Mouse (Mus musculus) forebrain, embryonic 13.5 days (tissue): ENCODE results near the gene Gabra6. TPM values are rescaled to one million over a fixed set of nuclear protein-coding genes. Genes with fewer than 3 reads are reported as not detected.
A peak's percentile ranks its signal among the peaks of the same experiment; 100 is the strongest.

ENCODE experiments used
- ATAC-seq: fragments of 200-750 bp; cut with Nextera tagmentation; 2 replicates; pipeline ENCODE4 v1.8.0; 2017
- H3K27ac ChIP-seq: fragments of 300-500 bp; sonication (generic); 2 replicates; pipeline ENCODE4 v1.5.1; 2015; ENCODE audit warnings: inconsistent platforms, mild to moderate bottlenecking, moderate library complexity
- H3K27me3 ChIP-seq: fragments of 300-500 bp; sonication (generic); 2 replicates; pipeline ENCODE4 v1.6.1; 2015; ENCODE audit warnings: mild to moderate bottlenecking, inconsistent platforms
- H3K36me3 ChIP-seq: fragments of 300-500 bp; sonication (generic); 2 replicates; pipeline ENCODE4 v1.6.1; 2015; ENCODE audit warnings: mild to moderate bottlenecking, inconsistent platforms; ENCODE audit not compliant: poor library complexity, severe bottlenecking
- H3K4me1 ChIP-seq: fragments of 300-500 bp; sonication (generic); 2 replicates; pipeline ENCODE4 v1.6.1; 2015; ENCODE audit warnings: inconsistent platforms
- H3K4me2 ChIP-seq: fragments of 300-500 bp; sonication (generic); 2 replicates; pipeline ENCODE4 v1.6.1; 2015; ENCODE audit warnings: inconsistent platforms, mild to moderate bottlenecking, moderate library complexity
- H3K4me3 ChIP-seq: fragments of 300-500 bp; sonication (generic); 2 replicates; pipeline ENCODE4 v1.5.1; 2015; ENCODE audit warnings: mild to moderate bottlenecking, inconsistent platforms
- H3K9ac ChIP-seq: fragments of 300-500 bp; sonication (generic); 2 replicates; pipeline ENCODE4 v1.6.1; 2015; ENCODE audit warnings: mild to moderate bottlenecking, inconsistent platforms
- H3K9me3 ChIP-seq: fragments of 300-500 bp; sonication (generic); replicated peaks from 2 replicates; pipeline ENCODE4 v1.6.1; 2016; ENCODE audit warnings: inconsistent platforms
- WGBS: fragments of 180-500 bp; shearing (Covaris S2); methylation state at CpG from one replicate; pipeline ENCODE4 v1.1.7; 2015; 5-methylcytosine and 5-hydroxymethylcytosine counted together
- polyA plus RNA-seq: library from polyadenylated mRNA; unstranded; fragments of >200 nt; fragmentation: Nextera tagmentation; extraction: Ambion mirVana; gene quantifications from 2 replicates; pipeline ENCODE4 v1.2.1, GENCODE M21; 2015

Gene Gabra6
- not detected in 2 replicates for polyA plus RNA-seq

- Histone ChIP-seq H3K4me2 (no peak within 1 kb of the TSS), H3K9me3 (no peaks in the 10 kb centered on the region), H3K36me3 (no peaks in the 10 kb centered on the region), H3K4me3 (no peak within 1 kb of the TSS), H3K4me1 (no peaks in the 10 kb centered on the region), H3K9ac (no peak within 1 kb of the TSS), H3K27ac (no peak within 1 kb of the TSS), H3K27me3 (no peaks in the 10 kb centered on the region)
- 61% methylated on average over 5 of the region's 5 CpGs for WGBS
- no peak for ATAC-seq
Measured at GRCm38 (mm10) chr11:42320882-42321281, at the start of gene Gabra6. Gene Gabra6 (minus strand): TSS chr11:42321072.

- H3K4me3 ChIP-seq: no peak overlapping the region
- no peak overlapping the region for H3K27ac ChIP-seq
- H3K27me3 ChIP-seq: no peaks in the 10 kb centered on the region
- WGBS: 85% methylated on average over 7 of the region's 7 CpGs
- ATAC-seq: no peak
- no peak overlapping the region for H3K4me2 ChIP-seq
- H3K9ac ChIP-seq: no peak overlapping the region
- no peaks in the 10 kb centered on the region for H3K9me3 ChIP-seq
- H3K4me1 ChIP-seq: no peaks in the 10 kb centered on the region
- H3K36me3 ChIP-seq: no peaks in the 10 kb centered on the region
Measured at GRCm38 (mm10) chr11:42365544-42365943, 44.7 kb upstream of the Gabra6 start.

DNA sequence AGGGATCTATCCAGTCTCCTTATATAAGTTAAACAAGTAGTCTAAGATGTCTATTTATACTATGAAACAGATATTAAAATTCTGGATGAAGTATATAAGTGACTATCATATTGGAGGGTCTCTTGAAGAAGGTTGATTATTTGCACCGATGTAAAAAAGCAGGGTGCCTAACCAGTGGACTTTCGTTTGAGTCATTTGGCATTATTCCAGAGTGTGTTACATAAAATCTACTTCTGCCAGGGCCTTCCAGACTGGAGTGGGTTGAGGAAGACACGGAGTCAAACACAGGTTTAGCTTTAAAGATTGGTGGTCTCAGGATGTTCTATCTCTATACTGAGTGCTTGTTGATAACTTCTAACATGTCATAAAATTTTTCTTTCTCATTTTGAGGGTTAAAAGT lies 11.2 kb upstream of the Gabra6 start:
- H3K36me3 ChIP-seq: no peaks in the 10 kb centered on the region
- no peak overlapping the region for H3K4me3 ChIP-seq
- no peaks in the 10 kb centered on the region for H3K27me3 ChIP-seq
- ATAC-seq: no peak
- no peak overlapping the region for H3K27ac ChIP-seq
- H3K9ac ChIP-seq: no peak overlapping the region
- H3K4me1 ChIP-seq: no peaks in the 10 kb centered on the region
- WGBS: 86% methylated on average over 3 of the region's 3 CpGs
- no peak overlapping the region for H3K4me2 ChIP-seq
- no peaks in the 10 kb centered on the region for H3K9me3 ChIP-seq

DNA sequence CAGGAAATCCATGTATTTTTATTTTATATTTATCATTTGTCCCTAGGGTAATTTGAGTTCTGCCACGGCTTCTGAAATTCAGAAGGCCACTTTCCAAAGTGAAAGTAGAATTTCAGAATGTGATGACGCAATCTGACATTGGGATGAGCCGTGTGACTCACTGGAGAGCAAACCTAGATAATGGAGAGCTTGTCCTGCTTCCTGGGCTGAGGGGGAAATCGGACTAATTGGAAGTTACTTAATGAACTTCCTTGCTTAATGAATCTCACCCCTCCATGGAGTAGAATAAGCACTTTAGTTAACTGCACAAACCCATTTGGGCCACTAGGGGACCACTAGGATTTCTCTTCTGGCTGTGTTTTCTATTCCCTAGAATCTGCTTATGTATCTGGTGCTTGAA lies 5.4 kb upstream of the Gabra6 start:
- Histone ChIP-seq H3K4me2 (no peak overlapping the region), H3K9ac (no peak overlapping the region), H3K4me3 (no peak overlapping the region), H3K9me3 (no peaks in the 10 kb centered on the region), H3K4me1 (no peaks in the 10 kb centered on the region), H3K27ac (no peak overlapping the region), H3K27me3 (no peaks in the 10 kb centered on the region), H3K36me3 (no peaks in the 10 kb centered on the region)
- no peak for ATAC-seq
- WGBS: 78% methylated on average over 4 of the region's 4 CpGs

GRCm38 (mm10) chr11:42321560-42321959 lies 688 bp upstream of the Gabra6 start:
- Histone ChIP-seq H3K27me3 (no peaks in the 10 kb centered on the region), H3K4me1 (no peaks in the 10 kb centered on the region), H3K36me3 (no peaks in the 10 kb centered on the region), H3K9me3 (no peaks in the 10 kb centered on the region), H3K27ac (no peak overlapping the region), H3K4me2 (no peak overlapping the region), H3K4me3 (no peak overlapping the region), H3K9ac (no peak overlapping the region)
- WGBS: 85% methylated on average over 3 of the region's 3 CpGs
- ATAC-seq: no peak

DNA sequence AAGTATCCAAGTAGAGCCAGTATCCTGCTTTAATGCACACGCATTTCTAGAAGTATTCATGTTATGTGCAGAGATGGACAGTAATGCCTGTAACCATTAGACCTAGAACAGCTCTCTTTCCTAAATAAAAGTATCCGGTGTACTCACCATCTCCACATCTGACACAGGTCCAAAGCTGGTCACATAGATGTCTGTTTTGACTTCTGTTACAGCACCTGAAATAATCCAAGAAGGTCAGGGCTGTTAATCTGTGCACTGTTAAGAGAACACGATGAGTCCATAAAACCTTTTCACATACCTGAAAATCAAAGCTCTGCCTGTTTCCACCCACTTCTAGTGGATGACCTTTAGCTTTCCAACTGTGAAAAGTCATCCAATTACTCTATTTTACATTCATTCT lies 1.4 kb downstream of the Gabra6 start:
- Histone ChIP-seq H3K4me3 (no peak overlapping the region), H3K9ac (no peak overlapping the region), H3K36me3 (no peaks in the 10 kb centered on the region), H3K27ac (no peak overlapping the region), H3K27me3 (no peaks in the 10 kb centered on the region), H3K4me2 (no peak overlapping the region), H3K9me3 (no peaks in the 10 kb centered on the region), H3K4me1 (peaks cover 6% of the 10 kb centered on the region)
- no peak for ATAC-seq
- 90% methylated on average over 3 of the region's 3 CpGs for WGBS

- ATAC-seq: no peak
- no peak overlapping the region for H3K27ac ChIP-seq
- no peaks in the 10 kb centered on the region for H3K27me3 ChIP-seq
- H3K4me3 ChIP-seq: no peak overlapping the region
- H3K9me3 ChIP-seq: no peaks in the 10 kb centered on the region
- no peaks in the 10 kb centered on the region for H3K36me3 ChIP-seq
- H3K9ac ChIP-seq: no peak overlapping the region
- peaks cover 7% of the 10 kb centered on the region for H3K4me1 ChIP-seq
- 91% methylated on average over 6 of the region's 6 CpGs for WGBS
- H3K4me2 ChIP-seq: no peak overlapping the region
Measured at GRCm38 (mm10) chr11:42319101-42319500, 1.8 kb downstream of the Gabra6 start.

GRCm38 (mm10) chr11:42317985-42318384 lies 2.9 kb downstream of the Gabra6 start:
- H3K4me3 ChIP-seq: no peak overlapping the region
- H3K9ac ChIP-seq: no peak overlapping the region
- H3K36me3 ChIP-seq: no peaks in the 10 kb centered on the region
- H3K27ac ChIP-seq: no peak overlapping the region
- H3K4me2 ChIP-seq: no peak overlapping the region
- ATAC-seq: no peak
- H3K27me3 ChIP-seq: no peaks in the 10 kb centered on the region
- H3K9me3 ChIP-seq: no peaks in the 10 kb centered on the region
- peaks cover 7% of the 10 kb centered on the region for H3K4me1 ChIP-seq
- 90% methylated on average over 3 of the region's 3 CpGs for WGBS

GRCm38 (mm10) chr11:42314850-42315249 lies 6.0 kb downstream of the Gabra6 start:
- H3K9me3 ChIP-seq: no peaks in the 10 kb centered on the region
- H3K9ac ChIP-seq: no peak overlapping the region
- peak overlapping the region; percentile 43 for H3K4me2 ChIP-seq
- H3K36me3 ChIP-seq: no peaks in the 10 kb centered on the region
- 4% methylated on average over 6 of the region's 6 CpGs for WGBS
- no peak overlapping the region for H3K27ac ChIP-seq
- ATAC-seq: peak; percentile 91
- H3K4me1 ChIP-seq: peaks cover 7% of the 10 kb centered on the region
- H3K4me3 ChIP-seq: no peak overlapping the region
- no peaks in the 10 kb centered on the region for H3K27me3 ChIP-seq

- H3K27me3 ChIP-seq: no peaks in the 10 kb centered on the region
- no peak overlapping the region for H3K4me2 ChIP-seq
- no peak overlapping the region for H3K4me3 ChIP-seq
- H3K27ac ChIP-seq: no peak overlapping the region
- no peak for ATAC-seq
- H3K9me3 ChIP-seq: no peaks in the 10 kb centered on the region
- WGBS: 37% methylated on average over 1 of the region's 1 CpGs
- H3K36me3 ChIP-seq: no peaks in the 10 kb centered on the region
- H3K9ac ChIP-seq: no peak overlapping the region
- peaks cover 7% of the 10 kb centered on the region for H3K4me1 ChIP-seq
Measured at GRCm38 (mm10) chr11:42310892-42311291, 10.0 kb downstream of the Gabra6 start.

DNA sequence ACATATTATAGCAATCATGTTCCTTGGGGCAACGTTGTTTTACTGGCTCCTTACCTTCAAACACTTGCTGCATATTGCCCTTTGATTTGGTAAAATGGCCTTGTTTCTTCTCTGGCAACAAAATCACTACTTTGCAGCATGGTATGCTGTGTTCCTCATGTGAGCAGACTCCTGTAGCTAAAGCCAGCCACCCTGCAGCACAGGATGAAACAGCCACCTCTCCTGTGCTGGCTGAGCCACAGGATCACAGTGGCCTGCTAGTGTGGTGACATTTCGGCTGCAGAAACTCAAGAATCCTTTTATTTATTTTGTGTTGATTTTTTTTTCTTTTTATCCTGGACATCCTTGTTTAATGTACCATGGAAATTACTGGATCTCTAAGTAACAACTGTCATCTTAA lies 11.8 kb downstream of the Gabra6 start:
- Histone ChIP-seq H3K9ac (no peak overlapping the region), H3K36me3 (no peaks in the 10 kb centered on the region), H3K4me2 (no peak overlapping the region), H3K4me1 (no peaks in the 10 kb centered on the region), H3K27me3 (no peaks in the 10 kb centered on the region), H3K27ac (no peak overlapping the region), H3K4me3 (no peak overlapping the region), H3K9me3 (no peaks in the 10 kb centered on the region)
- 84% methylated on average over 2 of the region's 2 CpGs for WGBS
- no peak for ATAC-seq

DNA sequence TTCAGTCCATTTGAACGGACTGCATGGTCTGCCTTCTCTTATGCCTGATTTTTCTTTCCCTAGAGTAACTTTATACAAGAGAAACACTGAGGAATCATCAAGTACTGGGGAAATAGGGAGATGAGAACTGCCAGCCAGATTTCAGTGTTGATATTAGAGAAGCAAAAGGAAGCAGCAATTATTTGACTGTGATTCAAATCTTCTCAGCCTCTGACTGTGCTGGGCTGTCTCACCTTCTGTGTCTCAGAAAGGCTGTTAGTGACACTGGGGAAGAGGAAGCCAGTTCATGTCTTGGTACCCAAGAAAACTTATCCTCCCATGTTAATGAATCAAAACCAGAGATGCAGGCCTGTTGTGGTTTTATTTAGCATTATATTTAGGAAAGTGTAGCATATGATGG lies 14.8 kb downstream of the Gabra6 start:
- no peaks in the 10 kb centered on the region for H3K36me3 ChIP-seq
- no peaks in the 10 kb centered on the region for H3K27me3 ChIP-seq
- H3K4me1 ChIP-seq: no peaks in the 10 kb centered on the region
- H3K4me2 ChIP-seq: no peak overlapping the region
- WGBS: 88% methylated on average over 1 of the region's 1 CpGs
- no peak overlapping the region for H3K27ac ChIP-seq
- ATAC-seq: no peak
- no peaks in the 10 kb centered on the region for H3K9me3 ChIP-seq
- H3K9ac ChIP-seq: no peak overlapping the region
- H3K4me3 ChIP-seq: no peak overlapping the region

- 95% methylated on average over 3 of the region's 3 CpGs for WGBS
Measured at GRCm38 (mm10) chr11:42258978-42259377, 61.9 kb downstream of the Gabra6 start.

More at GRCm38 (mm10) chr11:42258978-42259377, 61.9 kb downstream of the Gabra6 start:
- no peaks in the 10 kb centered on the region for H3K27me3 ChIP-seq
- H3K36me3 ChIP-seq: no peaks in the 10 kb centered on the region
- H3K27ac ChIP-seq: no peak overlapping the region
- no peaks in the 10 kb centered on the region for H3K4me1 ChIP-seq
- no peak overlapping the region for H3K9ac ChIP-seq
- H3K4me2 ChIP-seq: no peak overlapping the region
- ATAC-seq: no peak
- no peak overlapping the region for H3K4me3 ChIP-seq
- no peaks in the 10 kb centered on the region for H3K9me3 ChIP-seq
